Comparison of ENCODE assay signal across 15 mouse cellular contexts in the genomic region with DNA sequence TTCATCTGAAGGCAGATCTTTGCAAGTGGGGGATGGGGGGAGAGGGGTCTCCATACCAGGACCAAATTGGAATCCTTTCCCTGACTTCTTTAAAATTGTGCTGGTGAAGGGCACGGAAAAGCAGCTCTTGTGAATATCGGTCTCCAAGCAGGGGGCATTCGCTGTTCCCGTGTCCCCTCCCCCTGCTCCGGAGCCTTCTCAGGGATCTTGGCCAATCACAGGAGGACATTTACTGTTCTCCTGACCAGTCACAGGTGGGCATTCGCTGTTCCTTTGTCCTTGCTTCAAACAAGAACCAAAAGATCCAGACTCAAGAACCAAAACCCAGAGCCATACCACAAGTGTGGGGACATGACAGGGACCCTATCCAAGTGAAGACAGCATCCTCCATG. TPM values are rescaled to one million over a fixed set of nuclear protein-coding genes. Genes with fewer than 3 reads are reported as not detected.
DNase-seq lines count a peak whose midpoint lies in the region; ATAC-seq lines count a peak whose summit lies in the region.
"Had no signal": no experiment of that assay in that cellular context is flagged by ENCODE, and none has a peak within 500 bp of the region (broad histone marks: within the 10 kb centered on the region; RNA-seq: fewer than 3 reads in every experiment).

No protein-coding gene starts in this region.

- no peak overlapping the region for H3K27ac ChIP-seq in forebrain, embryonic 11.5 days (ENCODE audit: low read depth, low read length)
- H3K27ac ChIP-seq in forebrain, embryonic 16.5 days (ENCODE audit: low read length) = no peak overlapping the region
- H3K27ac ChIP-seq in embryonic facial prominence, embryonic 10.5 days (replicated peaks) = no peak overlapping the region
- H3K27ac ChIP-seq in midbrain, embryonic 15.5 days = no peak overlapping the region
- H3K27ac ChIP-seq: heart, embryonic 15.5 days; hindbrain, embryonic 12.5 days; neural tube, embryonic 12.5 days had no signal

- H3K9ac ChIP-seq in forebrain, embryonic 11.5 days (ENCODE audit: low read length) = no peak overlapping the region
- H3K9ac ChIP-seq in forebrain, embryonic 16.5 days (replicated peaks; ENCODE audit: low read depth, low read length) = no peak overlapping the region
- no peak overlapping the region for H3K9ac ChIP-seq in midbrain, embryonic 15.5 days
- H3K9ac ChIP-seq: heart, embryonic 15.5 days; hindbrain, embryonic 12.5 days; neural tube, embryonic 12.5 days had no signal

- H3K27me3 ChIP-seq in forebrain, embryonic 11.5 days (ENCODE audit: control insufficient read depth, insufficient read depth, low read length) = no peaks in the 10 kb centered on the region
- peaks cover 2% of the 10 kb centered on the region; the same call in 1 of the 2 replicates for H3K27me3 ChIP-seq in forebrain, embryonic 16.5 days (replicated peaks; ENCODE audit: control insufficient read depth, insufficient read depth, low read length)
- H3K27me3 ChIP-seq in embryonic facial prominence, embryonic 10.5 days (replicated peaks; ENCODE audit: low read depth, poor library complexity, severe bottlenecking) = peaks cover 10% of the 10 kb centered on the region
- peaks cover 16% of the 10 kb centered on the region for H3K27me3 ChIP-seq in midbrain, embryonic 15.5 days (replicated peaks)
- H3K27me3 ChIP-seq: neural tube, embryonic 12.5 days had no signal

- no peak for ATAC-seq in forebrain, embryonic 11.5 days (replicated peaks; ENCODE audit: low FRiP score)
- no peak for ATAC-seq in forebrain, embryonic 16.5 days
- no peak for ATAC-seq in midbrain, embryonic 15.5 days (replicated peaks)

- DNase-seq in forebrain, embryonic 11.5 days (ENCODE audit: low spot score) = peak; percentile 52
- DNase-seq in layer of hippocampus, adult 11-12 months (ENCODE audit: low spot score) = peak; percentile 41
- DNase-seq in layer of hippocampus, adult 8-10 months (ENCODE audit: low spot score in 2 of 2) = no peak
- DNase-seq in cerebellum, adult 18-20 months = peak; percentile 80 to 89
- DNase-seq in embryonic facial prominence, embryonic 10.5 days (ENCODE audit: low spot score) = peak; percentile 19
- DNase-seq in embryo, embryonic 10.5 days (ENCODE audit: low spot score) = no peak
- DNase-seq: gastrocnemius, postnatal 25 days had no signal

- no peaks in the 10 kb centered on the region for H3K9me3 ChIP-seq in forebrain, embryonic 11.5 days (ENCODE audit: control insufficient read depth, low read length)
- no peaks in the 10 kb centered on the region for H3K9me3 ChIP-seq in forebrain, embryonic 16.5 days (ENCODE audit: control insufficient read depth, low read length)
- no peaks in the 10 kb centered on the region for H3K9me3 ChIP-seq in embryonic facial prominence, embryonic 10.5 days
- H3K9me3 ChIP-seq in midbrain, embryonic 15.5 days = no peaks in the 10 kb centered on the region
- H3K9me3 ChIP-seq: heart, embryonic 15.5 days; hindbrain, embryonic 12.5 days; neural tube, embryonic 12.5 days had no signal

- no peak overlapping the region for H3K4me2 ChIP-seq in forebrain, embryonic 11.5 days (ENCODE audit: low read depth, low read length, severe bottlenecking)
- H3K4me2 ChIP-seq in forebrain, embryonic 16.5 days (ENCODE audit: low read length) = no peak overlapping the region
- no peak overlapping the region for H3K4me2 ChIP-seq in midbrain, embryonic 15.5 days
- H3K4me2 ChIP-seq: heart, embryonic 15.5 days; hindbrain, embryonic 12.5 days; neural tube, embryonic 12.5 days had no signal

- H3K4me1 ChIP-seq in forebrain, embryonic 11.5 days (replicated peaks; ENCODE audit: control insufficient read depth, insufficient read depth, low read length) = no peaks in the 10 kb centered on the region
- peaks cover 6% of the 10 kb centered on the region; the same call in 1 of the 2 replicates for H3K4me1 ChIP-seq in forebrain, embryonic 16.5 days (replicated peaks; ENCODE audit: control insufficient read depth, insufficient read depth, low read length)
- H3K4me1 ChIP-seq in embryonic facial prominence, embryonic 10.5 days = peaks cover 19% of the 10 kb centered on the region
- H3K4me1 ChIP-seq in midbrain, embryonic 15.5 days = no peaks in the 10 kb centered on the region
- H3K4me1 ChIP-seq: hindbrain, embryonic 12.5 days; neural tube, embryonic 12.5 days had no signal

- no peaks in the 10 kb centered on the region for H3K36me3 ChIP-seq in forebrain, embryonic 11.5 days (ENCODE audit: control insufficient read depth, insufficient read depth, low read length)
- H3K36me3 ChIP-seq in forebrain, embryonic 16.5 days (ENCODE audit: control insufficient read depth, insufficient read depth) = no peaks in the 10 kb centered on the region
- H3K36me3 ChIP-seq in embryonic facial prominence, embryonic 10.5 days (replicated peaks) = no peaks in the 10 kb centered on the region
- no peaks in the 10 kb centered on the region for H3K36me3 ChIP-seq in midbrain, embryonic 15.5 days (replicated peaks)
- H3K36me3 ChIP-seq: heart, embryonic 15.5 days; hindbrain, embryonic 12.5 days; neural tube, embryonic 12.5 days had no signal

- 18% methylated on average over 6 of the region's 6 CpGs for WGBS in forebrain, embryonic 11.5 days
- WGBS in forebrain, embryonic 16.5 days = 15% methylated on average over 6 of the region's 6 CpGs
- WGBS in embryonic facial prominence, embryonic 10.5 days = 21% methylated on average over 6 of the region's 6 CpGs
- WGBS in midbrain, embryonic 15.5 days = 22% methylated on average over 6 of the region's 6 CpGs

- H3K4me3 ChIP-seq in forebrain, embryonic 11.5 days (ENCODE audit: low read depth, low read length) = no peak overlapping the region
- H3K4me3 ChIP-seq in forebrain, embryonic 16.5 days (replicated peaks; ENCODE audit: low read length) = no peak overlapping the region
- H3K4me3 ChIP-seq in embryonic facial prominence, embryonic 10.5 days = no peak overlapping the region
- H3K4me3 ChIP-seq in midbrain, embryonic 15.5 days = no peak overlapping the region
- H3K4me3 ChIP-seq: heart, embryonic 15.5 days; hindbrain, embryonic 12.5 days; neural tube, embryonic 12.5 days had no signal

RNA-seq across cellular contexts. Expression of gene Mc3r, which starts 25.9 kb away (rescaled TPM):
- polyA plus RNA-seq in forebrain, embryonic 11.5 days (2014; fragmentation: Nextera tagmentation; extraction: Ambion mirVana) = 0.09 TPM in 1 of 2 replicates, not detected in the other
- 0.17 and 0.20 TPM in 2 replicates for polyA plus RNA-seq in forebrain, embryonic 16.5 days (2015; fragmentation: Nextera tagmentation; extraction: Ambion mirVana)
- total RNA-seq in layer of hippocampus, adult 8-10 months (2022) = under 1 TPM in 3 of 4 experiments, not detected in 1; 0.16 to 0.35 (median 0.22) TPM
- not detected in 2 replicates for polyA plus RNA-seq in embryonic facial prominence, embryonic 10.5 days (2016; fragmentation: Nextera tagmentation; extraction: Ambion mirVana)
- 0.39 and 0.70 TPM in 2 replicates for polyA plus RNA-seq in midbrain, embryonic 15.5 days (2015; fragmentation: Nextera tagmentation; extraction: Ambion mirVana)
- total RNA-seq: adrenal gland, postnatal 10 days; gastrocnemius, postnatal 25 days; layer of hippocampus, postnatal 36 days; megakaryocyte, adult 5-6 weeks had no signal
- polyA plus RNA-seq: heart, embryonic 15.5 days; hindbrain, embryonic 12.5 days; neural tube, embryonic 12.5 days had no signal

Comparison
In these comparisons a context has a peak if more than half of its experiments do, and no peak if none do; other contexts are left out.
1. DNase-seq: peak in forebrain, embryonic 11.5 days (single experiment), layer of hippocampus, adult 11-12 months (single experiment), cerebellum, adult 18-20 months (2 of 2) and embryonic facial prominence, embryonic 10.5 days (single experiment); none in layer of hippocampus, adult 8-10 months (0 of 2) and embryo, embryonic 10.5 days (single experiment).